Mouse (Mus musculus): ENCODE measurements around the gene Gm5105.

Gene Gm5105

DNA sequence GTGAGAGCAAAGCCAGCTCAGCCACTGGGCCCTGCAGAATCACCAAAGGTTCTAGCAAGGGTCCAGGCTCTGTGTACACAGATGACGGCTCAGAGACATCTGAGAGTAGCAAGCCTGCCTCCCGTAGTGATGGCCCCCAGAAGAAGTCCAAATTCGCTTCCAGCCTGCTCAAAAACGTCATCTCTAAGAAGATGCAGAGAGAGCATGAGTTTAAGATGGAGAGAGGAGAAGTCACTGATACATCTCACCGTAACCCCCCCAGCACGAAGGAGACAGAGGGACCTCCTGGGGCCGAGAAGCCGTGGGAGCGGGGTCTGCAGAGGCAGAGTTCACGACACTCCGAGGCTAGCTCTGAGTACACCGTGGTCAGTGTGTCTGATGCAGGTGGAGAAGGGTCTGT, at the start of gene Gm5105:
Gm5105 (minus strand) TSS at position 101 of the 400 bp plus-strand sequence.
- no peak for DNase-seq (ENCODE audit: low spot score)

DNA sequence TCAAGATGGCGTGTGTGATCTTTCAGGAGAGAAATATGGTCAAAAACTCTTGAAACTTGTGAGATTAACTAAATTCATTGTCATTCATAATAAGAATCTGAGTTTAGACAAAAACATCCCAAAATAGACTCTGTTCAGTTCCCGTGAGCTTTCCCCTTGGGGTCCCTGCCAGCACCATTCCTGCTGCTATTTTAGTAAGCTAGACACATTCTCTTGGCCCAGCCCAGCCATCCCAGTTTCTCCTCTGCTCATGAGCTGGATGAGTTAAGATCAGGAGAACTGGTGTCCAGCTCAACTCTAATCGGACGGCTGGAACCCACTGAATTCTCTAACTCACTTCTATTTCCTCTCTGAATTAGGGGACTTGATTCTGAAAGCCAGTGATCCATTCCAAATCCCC, 49.7 kb upstream of the Gm5105 start:
- no peak for DNase-seq (ENCODE audit: low spot score)

DNA sequence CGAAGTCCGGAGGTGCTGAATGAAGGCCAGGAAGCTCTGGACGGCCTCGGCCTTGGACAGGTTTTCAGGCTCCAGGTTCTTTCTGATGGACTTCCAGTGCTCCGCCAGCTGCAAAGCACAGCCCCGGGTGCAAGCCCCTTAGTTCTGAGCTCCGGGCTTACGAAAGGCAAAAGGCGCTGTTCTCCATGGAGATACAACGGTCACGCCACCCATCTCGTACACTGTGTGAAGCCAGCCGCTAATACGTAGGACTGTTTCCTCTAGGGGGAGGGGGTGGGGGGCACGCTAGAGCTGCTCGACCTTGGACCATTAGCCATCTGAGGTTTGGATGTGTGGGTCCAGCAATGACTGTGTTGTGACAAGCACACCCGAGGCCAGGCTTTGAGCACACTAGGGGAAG, 46.9 kb upstream of the Gm5105 start:
- no peak for DNase-seq (ENCODE audit: low spot score)

DNA sequence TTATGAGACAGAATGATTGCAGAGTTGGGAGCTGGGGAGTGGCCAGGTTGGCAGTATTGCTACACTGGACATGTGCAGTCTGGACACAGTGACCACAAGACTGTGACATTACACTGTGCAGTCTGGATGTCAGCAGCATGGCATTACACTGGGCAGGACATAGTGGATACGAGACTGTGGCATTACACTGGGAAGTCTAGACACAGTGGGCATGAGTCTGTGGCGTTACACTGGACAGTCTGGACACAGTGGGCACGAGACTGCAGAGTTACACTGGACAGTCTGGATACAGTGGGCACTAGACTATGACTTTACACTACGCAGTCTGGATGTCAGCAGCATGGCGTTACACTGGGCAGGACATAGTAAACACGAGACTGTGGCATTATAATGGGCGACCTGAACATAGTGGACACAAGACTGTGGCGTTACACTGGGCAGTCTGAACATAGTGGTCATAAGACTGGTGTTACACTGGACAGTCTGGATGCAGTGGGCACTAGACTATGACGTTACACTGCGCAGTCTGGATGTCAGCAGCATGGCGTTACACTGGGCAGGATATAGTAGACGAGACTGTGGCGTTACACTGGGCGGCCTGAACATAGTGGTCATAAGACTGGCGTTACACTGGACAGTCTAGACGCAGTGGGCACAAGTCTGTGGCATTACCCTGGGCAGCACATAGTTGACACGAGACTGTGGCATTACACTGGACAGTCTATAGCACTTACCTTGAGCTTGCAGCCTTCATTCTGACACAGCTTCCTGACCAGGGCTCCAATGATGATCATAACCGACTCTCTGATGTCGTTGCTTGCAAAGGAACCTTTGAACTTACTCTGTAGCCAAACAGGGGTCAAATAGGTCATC, 44.0 kb upstream of the Gm5105 start:
- no peak for DNase-seq (ENCODE audit: low spot score)

DNA sequence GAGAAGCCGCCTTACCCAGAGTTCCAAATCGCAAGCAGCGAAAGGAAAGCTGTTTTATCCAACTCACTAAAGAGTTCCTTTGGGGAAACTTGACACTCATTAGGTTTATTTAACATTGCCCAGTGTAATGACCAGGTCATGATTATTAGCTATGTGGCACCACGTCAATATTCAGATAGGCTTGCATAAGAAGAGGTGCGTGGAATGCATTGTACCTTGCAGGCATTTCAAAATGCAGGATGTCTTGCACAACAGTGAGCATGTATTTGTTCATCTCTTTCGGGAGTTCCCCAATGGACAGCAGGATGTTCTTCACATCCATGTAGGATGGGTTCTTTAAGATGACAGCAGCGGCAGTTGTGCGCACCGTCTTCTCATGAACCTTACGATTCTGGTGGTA, 39.7 kb upstream of the Gm5105 start:
- DNase-seq (ENCODE audit: low spot score), result no peak

DNA sequence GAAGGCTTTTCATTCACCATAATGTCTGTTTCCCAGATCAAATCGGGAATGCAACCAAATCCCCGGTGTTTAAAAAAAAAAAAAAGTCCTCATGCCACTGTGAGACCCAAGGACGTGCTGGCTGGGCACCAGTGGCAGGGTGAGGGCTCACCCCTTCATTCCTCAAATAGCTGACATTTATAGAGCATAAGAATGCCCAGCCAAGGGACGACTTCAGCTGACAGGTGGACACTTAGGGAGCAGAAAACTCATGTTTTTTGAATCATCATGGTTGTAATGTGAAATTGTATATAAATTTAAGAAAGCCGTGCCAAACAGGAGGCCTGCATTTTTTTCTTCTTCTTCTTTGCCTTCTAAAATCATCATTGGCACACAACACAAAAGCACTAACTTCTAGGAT, 37.9 kb upstream of the Gm5105 start:
- no peak for DNase-seq (ENCODE audit: low spot score)

DNA sequence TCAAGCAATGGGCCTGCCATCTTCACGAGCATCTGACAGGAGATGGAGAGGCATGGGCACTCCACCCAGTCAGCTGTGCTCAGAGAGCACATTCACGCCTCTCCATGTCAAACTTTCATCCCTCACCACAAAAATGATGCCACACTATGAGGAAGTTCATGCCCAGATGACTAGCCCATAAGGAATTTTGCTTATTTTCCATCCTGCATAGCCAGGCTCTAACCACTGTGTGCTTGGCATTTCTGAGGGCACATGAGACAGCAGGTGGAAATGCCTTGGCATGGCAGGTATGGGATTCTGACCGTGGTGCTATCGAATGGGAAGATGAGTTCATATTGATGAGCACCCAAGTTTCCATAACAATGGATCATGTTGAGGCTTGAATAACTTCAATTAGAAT, 36.5 kb upstream of the Gm5105 start:
- no peak for DNase-seq (ENCODE audit: low spot score)

DNA sequence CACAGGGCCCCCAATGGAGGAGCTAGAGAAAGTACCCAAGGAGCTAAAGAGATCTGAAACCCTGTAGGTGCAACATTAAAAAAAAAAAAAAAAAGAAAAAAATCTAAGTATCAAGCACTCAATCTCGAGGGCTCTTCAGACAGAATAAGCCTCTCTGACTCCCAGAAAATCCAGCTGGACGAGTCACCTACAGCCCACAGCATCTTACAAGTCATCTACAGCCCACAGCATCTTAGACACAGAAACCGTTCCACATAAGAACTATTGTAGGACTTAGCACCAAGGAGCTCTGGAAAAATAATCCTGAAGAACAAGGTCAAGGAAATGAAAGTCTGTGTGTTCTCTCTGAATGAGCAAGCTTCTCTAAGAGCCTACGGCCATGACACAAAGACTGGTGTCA, 34.7 kb upstream of the Gm5105 start:
- no peak for DNase-seq (ENCODE audit: low spot score)

DNA sequence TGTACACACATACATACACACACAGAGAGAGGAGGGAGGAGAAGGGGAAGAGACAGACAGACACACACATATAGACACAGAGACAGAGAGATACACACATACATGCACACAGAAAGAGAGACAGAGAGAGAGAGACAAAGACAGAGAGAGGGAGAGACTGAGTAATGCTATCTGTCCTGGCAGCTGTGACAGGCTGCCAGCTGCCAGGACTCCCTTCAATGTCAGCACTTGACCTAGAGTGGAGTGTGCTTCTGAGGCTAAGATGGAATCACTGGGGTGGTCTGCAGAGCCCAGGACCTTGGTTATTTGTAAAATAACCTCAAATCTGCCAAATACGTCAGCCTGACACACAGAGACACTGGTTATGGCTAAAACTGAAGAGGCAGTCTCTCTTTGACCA, 30.5 kb upstream of the Gm5105 start:
- DNase-seq (ENCODE audit: low spot score), result no peak

DNA sequence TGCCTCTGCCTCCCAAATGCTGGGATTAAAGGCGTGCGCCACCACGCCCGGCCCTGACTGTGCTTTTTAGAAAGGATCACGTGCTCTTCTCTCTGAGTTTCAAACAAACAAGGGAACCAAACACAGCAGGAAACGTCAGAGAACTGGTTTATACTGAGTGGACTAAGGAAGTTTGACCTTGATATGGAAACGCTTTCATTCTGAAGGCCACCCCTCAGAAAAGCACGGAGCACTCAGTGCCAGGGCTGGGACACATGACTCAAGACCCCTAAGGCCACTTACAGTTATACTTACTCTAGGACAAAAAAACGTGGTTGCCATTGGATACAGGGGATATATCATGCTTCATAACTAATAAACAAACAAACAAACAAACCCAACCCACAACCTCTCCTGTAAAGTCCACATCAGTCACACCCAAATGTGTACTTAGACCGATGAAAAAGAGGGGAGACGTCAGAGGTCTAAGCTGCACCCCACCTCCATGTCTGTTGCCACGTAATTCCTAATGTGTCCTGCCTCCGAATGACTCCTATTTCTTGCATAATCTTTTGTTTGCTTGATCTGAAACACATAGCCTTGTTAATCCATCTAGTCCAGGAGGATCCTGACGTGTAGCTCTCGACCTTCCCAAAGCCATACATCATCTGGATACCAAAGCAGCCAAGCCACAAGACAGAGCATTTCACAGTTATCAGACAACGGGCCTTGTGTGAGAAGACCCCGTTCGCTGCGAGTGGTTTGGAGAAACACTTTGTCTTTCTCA, 29.3 kb upstream of the Gm5105 start:
- no peak for DNase-seq (ENCODE audit: low spot score)

DNA sequence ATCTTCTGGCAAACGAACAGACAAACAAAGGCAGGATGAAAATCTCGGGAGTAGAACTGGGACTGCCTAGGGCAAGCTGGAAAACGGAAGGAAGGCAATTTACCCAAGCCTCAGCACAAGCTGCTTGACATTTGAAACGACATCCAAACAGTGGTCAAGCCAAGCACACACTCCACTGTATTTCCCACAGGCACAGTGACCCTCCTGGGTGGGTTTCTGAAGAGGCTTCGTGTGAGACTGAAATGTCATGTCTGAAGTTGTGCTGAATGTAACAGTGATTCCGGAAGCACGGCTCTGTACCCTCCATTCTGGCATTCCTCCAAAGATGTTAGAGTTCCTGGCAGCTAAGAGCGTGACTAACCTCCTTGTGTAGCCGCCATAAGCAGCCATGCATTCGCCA, 28.5 kb upstream of the Gm5105 start:
- DNase-seq (ENCODE audit: low spot score), result no peak

DNA sequence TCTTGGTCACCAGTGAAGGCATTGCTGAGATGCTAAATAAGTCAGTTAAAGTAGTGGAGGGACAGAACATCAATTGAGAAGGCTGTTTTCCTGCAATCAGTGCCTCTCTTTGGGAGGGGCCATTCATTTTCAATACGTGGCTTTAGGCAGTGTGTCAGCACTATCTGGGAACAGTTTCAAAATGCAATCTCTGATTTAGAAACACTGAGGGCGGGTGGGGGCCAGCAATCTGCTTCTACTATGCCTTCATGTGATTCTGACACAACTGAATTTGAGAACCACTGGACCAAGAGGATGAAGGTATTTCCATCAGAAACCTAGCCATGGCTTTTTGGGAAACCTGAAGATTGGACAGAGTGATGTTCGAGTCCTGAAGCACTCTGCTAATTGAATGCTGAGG, 28.1 kb upstream of the Gm5105 start:
- DNase-seq (ENCODE audit: low spot score), result no peak

DNA sequence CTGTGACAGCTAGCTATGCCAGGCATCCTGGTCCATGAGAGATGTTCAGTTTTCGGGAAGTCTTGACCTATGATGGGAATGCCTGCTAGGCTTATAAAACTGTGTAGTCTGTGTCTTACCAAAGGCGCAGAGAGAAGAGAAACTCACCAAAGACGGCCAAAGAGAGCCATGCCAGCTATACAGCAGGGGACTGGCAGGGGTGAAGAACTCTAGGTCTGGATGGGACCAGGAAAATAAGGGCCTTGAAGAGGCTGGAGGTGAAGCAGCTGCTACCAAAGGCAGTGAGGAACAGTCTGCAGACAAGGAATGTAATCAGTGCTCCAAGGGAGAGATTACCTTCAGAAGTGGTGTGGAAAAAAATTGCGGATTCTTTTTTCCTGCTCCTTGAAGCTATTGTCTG, 16.7 kb upstream of the Gm5105 start:
- DNase-seq (ENCODE audit: low spot score), result no peak

DNA sequence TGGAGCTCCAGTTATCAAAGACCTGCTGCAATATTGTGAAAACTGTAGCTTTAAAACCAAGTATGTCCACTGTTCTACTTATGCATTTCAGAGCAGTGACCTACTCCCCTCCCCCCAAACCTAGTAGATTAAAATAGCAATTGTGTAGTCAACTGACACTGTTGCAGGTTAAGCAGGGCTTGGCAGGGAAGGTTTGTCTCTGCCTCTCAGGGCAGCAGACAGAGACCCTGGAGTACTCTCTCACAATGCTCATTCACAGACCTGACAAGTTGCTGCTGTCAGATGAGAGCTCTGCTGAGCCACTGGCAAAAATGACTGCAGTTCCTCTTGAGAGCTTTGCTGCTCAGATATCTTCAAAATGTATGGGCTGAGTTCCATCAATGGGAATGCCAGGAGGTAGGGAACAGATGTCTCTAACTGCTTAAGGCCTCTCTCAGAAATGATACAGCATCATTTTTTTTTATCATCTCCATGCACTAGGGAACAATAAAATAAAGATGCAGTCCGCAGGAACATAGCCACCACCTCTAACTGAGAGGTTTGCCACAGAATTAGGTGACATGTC, 16.0 kb upstream of the Gm5105 start:
- DNase-seq (ENCODE audit: low spot score), result no peak

DNA sequence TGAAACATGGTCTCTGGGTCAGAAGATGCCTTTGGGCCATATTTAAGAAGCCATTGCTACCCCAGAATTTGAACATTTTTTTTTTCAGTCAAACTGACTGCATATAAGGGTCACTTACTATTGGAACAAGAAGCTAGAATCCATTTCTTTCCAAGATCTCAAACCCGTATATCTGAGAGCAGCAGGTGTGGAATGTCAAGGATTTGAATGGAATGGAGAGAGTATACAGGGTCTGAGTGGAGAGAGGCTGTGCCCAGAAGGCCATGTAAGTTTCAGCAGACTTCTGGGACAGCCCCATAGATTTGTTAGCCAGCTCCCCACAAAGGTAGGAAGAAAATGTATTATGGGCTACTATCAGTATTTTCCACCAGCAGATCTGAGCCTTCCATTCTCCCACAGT, 11.5 kb upstream of the Gm5105 start:
- no peak for DNase-seq (ENCODE audit: low spot score)

DNA sequence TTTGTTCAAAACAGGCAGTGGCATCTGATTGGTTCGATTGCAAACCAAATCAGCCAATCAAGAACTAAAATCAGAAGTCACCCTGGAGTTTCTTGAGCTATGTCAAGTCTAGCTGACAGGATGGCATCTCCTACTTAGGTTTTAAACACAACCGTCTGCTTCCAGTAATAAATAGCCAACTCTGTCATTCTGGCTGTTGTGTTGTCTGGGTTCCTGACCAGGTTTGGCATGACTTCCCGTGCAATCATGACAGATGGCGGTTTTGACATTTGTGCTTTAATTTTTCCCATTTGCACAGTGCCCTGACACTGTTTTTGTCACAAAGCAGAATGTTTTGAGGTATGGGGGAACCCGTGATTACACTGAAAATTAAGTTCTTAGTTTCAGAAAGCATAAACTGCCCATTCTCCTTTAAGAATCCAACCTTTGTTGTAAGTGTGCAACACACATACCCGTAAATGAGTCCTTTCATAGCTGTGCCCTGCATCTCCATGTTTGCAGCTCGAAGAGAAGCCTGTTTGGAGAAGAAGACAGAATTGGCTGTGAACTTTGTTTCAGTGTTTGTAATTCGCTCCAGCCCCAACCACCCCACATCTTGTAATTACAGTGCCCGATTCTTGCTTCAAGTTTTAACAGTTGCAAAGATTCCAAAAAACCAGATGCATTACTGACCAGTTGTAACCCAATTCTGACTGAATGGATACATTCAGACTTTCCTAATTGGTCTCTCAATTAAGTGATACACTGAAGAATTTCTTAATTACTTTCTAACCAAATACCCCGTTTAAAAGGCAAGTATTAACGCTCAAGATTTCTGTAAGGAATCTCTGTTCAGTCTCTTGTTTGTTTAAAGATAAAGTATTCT, 10.5 kb upstream of the Gm5105 start:
- no peak for DNase-seq (ENCODE audit: low spot score)

DNA sequence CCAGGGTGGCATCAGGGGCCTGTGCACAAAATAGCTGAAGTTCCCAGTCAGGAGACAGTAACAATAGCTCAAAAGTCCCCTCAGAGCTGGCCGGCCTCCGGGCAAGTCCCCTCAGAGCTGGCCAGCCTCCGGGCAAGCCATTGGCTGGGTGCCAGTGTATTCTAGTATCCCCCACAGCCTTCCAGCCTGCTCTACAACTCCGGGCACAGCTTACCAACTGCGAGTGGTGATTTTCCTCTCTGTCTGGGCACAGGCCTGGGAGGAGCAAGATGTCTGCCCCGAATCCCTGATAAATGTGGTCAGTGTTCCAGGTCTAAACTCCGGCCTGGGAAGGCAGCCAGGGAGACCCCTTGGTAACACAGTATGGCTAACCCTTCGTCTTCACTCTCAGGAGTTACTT, 8.0 kb upstream of the Gm5105 start:
- no peak for DNase-seq (ENCODE audit: low spot score)

DNA sequence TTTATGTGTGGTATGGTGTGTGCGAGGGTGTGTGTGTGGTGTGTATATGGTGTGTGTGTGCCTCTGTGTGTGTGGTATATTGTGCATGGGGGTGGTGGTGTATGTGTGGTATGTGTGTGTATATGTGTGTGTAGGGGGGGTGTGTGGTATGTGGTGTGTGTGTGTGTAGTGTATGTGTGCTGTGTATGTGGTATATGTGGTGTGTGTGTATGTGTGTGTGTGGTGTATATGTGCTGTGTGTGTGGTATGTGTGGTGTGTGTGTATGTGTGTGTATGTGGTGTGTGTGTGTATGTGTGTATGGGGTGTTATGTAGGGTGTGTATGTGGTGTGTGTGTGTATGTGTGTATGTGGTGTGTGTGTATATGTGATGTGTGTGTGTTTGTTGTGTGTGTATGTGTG, 7.0 kb upstream of the Gm5105 start:
- no peak for DNase-seq (ENCODE audit: low spot score)

DNA sequence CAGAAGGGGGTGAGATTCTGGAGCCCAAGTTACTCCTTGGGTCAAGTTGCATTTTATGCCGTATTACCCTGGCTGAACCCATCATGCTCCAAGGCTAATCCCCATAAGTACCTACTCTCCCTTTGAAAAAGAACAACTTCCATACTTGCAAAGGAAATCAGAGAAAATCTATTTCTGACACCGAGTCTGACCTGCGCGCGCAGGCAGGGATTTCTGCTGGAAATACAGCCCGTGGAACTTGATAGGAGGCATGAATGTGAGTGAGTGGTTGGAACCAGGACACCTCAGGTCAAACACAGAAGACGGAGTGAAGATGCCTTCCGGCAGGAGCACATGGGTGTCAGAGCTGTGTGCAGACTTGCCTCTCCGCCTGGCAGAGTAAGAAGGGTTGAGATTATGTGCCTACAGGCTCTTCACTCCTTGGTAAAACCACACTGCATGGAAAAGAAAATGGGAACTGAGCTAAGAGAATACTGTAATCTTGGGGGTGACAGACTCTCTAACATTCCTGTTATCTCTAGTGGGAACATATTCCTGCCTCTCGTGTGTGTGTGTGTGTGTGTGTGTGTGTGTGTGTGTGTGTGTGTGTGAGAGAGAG, 4.4 kb upstream of the Gm5105 start:
- DNase-seq (ENCODE audit: low spot score), result no peak

DNA sequence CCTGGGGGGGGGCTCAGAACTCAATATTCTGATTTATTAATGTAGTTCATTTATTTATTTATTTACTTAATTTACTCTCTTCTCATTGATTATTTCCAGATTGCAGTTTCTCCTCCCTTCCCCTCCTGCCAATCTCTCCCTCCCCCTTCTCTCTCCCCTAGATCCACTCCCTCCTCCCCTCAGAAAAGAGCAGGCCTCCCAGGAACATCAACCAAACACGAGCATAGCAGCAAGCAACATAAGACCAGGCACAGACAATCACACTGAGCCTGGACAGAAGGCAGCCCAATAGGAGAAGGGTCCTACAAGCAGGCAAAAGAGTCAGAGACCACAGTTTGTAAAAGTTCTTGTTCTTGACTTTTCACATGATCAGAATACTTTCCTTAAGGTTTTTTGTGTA, 3.8 kb upstream of the Gm5105 start:
- DNase-seq (ENCODE audit: low spot score), result no peak

DNA sequence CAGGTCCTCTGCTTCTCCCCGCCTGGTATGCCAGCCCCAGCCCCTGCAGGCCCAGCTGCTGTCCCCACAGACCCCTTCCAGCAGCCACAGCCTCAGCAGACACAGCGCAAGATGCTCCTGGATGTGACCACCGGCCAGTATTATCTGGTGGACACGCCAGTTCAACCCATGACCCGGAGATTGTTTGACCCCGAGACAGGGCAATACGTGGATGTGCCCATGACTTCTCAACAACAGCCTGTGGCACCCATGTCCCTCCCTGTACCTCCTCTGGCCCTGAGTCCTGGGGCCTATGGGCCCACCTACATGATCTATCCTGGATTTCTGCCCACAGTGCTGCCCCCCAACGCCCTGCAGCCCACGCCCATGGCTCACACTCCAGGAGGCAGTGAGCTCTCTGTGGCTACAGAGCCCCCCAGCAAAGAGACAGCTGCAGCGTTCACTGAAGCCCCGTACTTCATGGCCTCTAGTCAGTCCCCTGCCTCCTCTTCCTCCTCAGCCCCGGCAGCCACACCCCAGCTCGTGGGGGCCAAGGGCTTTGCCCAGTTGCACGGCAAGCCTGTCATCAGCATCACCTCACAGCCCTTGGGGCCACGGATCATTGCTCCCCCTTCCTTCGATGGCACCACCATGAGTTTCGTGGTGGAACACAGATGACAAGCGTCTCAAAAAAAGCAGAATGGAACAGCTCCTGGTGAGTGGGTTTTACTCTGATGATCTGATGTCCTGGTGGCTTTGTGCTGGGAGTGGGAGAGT, 2.7 kb upstream of the Gm5105 start:
- no peak for DNase-seq (ENCODE audit: low spot score)
